Mouse (Mus musculus): Measurements from ENCODE around the gene Pde8a. TPM values are rescaled to one million over a fixed set of nuclear protein-coding genes. Genes with fewer than 3 reads are reported as not detected.

The Pde8a gene
- total and polyA plus RNA-seq, 2 experiments from 2014 or later: 1.8 to 2.1 TPM

- no peak overlapping the region for H3K27ac ChIP-seq
- H3K9ac ChIP-seq (replicated peaks; ENCODE audit: low read length): no peak overlapping the region
- no peaks in the 10 kb centered on the region for H3K36me3 ChIP-seq (ENCODE audit: insufficient read depth, low read length)
- no peaks in the 10 kb centered on the region for H3K9me3 ChIP-seq (ENCODE audit: low read length)
- H3K27me3 ChIP-seq (ENCODE audit: insufficient read depth, low read length): no peaks in the 10 kb centered on the region
- TF ChIP-seq CTCF (IDR thresholded peaks at IDR 0.05; ENCODE audit: low read depth): no peak
- no peaks in the 10 kb centered on the region for H3K4me1 ChIP-seq (ENCODE audit: insufficient read depth, low read length)
- WGBS: 82% methylated on average over 1 of the region's 1 CpGs
- no peak overlapping the region for H3K4me3 ChIP-seq (ENCODE audit: low read length)
- H3K4me2 ChIP-seq (ENCODE audit: low read depth, low read length): no peak overlapping the region
- DNase-seq (ENCODE audit: low spot score) (no peak), ATAC-seq (no peak)
Observed at GRCm38 (mm10) chr7:81356360-81356759, 143.0 kb downstream of the Pde8a start.

GRCm38 (mm10) chr7:81356975-81357374 lies 143.6 kb downstream of the Pde8a start:
- DNase-seq (ENCODE audit: low spot score) (no peak), ATAC-seq (no peak)
- Histone ChIP-seq H3K9ac (replicated peaks; ENCODE audit: low read length) (no peak overlapping the region), H3K4me3 (ENCODE audit: low read length) (no peak overlapping the region), H3K4me2 (ENCODE audit: low read depth, low read length) (no peak overlapping the region), H3K27ac (no peak overlapping the region), H3K36me3 (ENCODE audit: insufficient read depth, low read length) (no peaks in the 10 kb centered on the region), H3K9me3 (ENCODE audit: low read length) (no peaks in the 10 kb centered on the region), H3K4me1 (ENCODE audit: insufficient read depth, low read length) (no peaks in the 10 kb centered on the region), H3K27me3 (ENCODE audit: insufficient read depth, low read length) (no peaks in the 10 kb centered on the region)
- 90% methylated on average over 7 of the region's 7 CpGs for WGBS
- no peak for TF ChIP-seq CTCF (IDR thresholded peaks at IDR 0.05; ENCODE audit: low read depth)

- Histone ChIP-seq H3K4me3 (ENCODE audit: low read length) (no peak overlapping the region), H3K27me3 (ENCODE audit: insufficient read depth, low read length) (no peaks in the 10 kb centered on the region), H3K9ac (replicated peaks; ENCODE audit: low read length) (no peak overlapping the region), H3K27ac (no peak overlapping the region), H3K9me3 (ENCODE audit: low read length) (no peaks in the 10 kb centered on the region), H3K36me3 (ENCODE audit: insufficient read depth, low read length) (no peaks in the 10 kb centered on the region), H3K4me1 (ENCODE audit: insufficient read depth, low read length) (0 out of 2 replicates have a peak, but pooled peaks cover 4% of the 10 kb centered on the region), H3K4me2 (ENCODE audit: low read depth, low read length) (no peak overlapping the region)
- WGBS: 79% methylated on average over 3 of the region's 3 CpGs
- ATAC-seq (no peak), DNase-seq (ENCODE audit: low spot score) (no peak)
- no peak for TF ChIP-seq CTCF (IDR thresholded peaks at IDR 0.05; ENCODE audit: low read depth)
Observed at GRCm38 (mm10) chr7:81367946-81368345, 154.6 kb downstream of the Pde8a start.

- no peak for ATAC-seq
- TF ChIP-seq CTCF (IDR thresholded peaks at IDR 0.05; ENCODE audit: low read depth): no peak
- no peak for DNase-seq (ENCODE audit: low spot score)
- Histone ChIP-seq H3K27ac (no peak overlapping the region), H3K4me2 (ENCODE audit: low read depth, low read length) (no peak overlapping the region), H3K36me3 (ENCODE audit: insufficient read depth, low read length) (no peaks in the 10 kb centered on the region), H3K9ac (replicated peaks; ENCODE audit: low read length) (no peak overlapping the region), H3K27me3 (ENCODE audit: insufficient read depth, low read length) (no peaks in the 10 kb centered on the region), H3K4me1 (ENCODE audit: insufficient read depth, low read length) (0 out of 2 replicates have a peak, but pooled peaks cover 4% of the 10 kb centered on the region), H3K9me3 (ENCODE audit: low read length) (no peaks in the 10 kb centered on the region), H3K4me3 (ENCODE audit: low read length) (no peak overlapping the region)
- WGBS: 58% methylated on average over 3 of the region's 3 CpGs
Observed at GRCm38 (mm10) chr7:81369724-81370123, 156.3 kb downstream of the Pde8a start.

GRCm38 (mm10) chr7:81371811-81372210 lies 158.4 kb downstream of the Pde8a start:
- H3K4me2 ChIP-seq (ENCODE audit: low read depth, low read length): peak overlapping the region; percentile 62
- 18% methylated on average over 5 of the region's 5 CpGs for WGBS
- H3K9ac ChIP-seq (replicated peaks; ENCODE audit: low read length): peak overlapping the region; percentile 37
- H3K4me1 ChIP-seq (ENCODE audit: insufficient read depth, low read length): 0 out of 2 replicates have a peak, but pooled peaks cover 4% of the 10 kb centered on the region
- peak; percentile 58 for ATAC-seq
- no peak for DNase-seq (ENCODE audit: low spot score)
- no peaks in the 10 kb centered on the region for H3K36me3 ChIP-seq (ENCODE audit: insufficient read depth, low read length)
- H3K27ac ChIP-seq: peak overlapping the region; percentile 59; the same call in 1 of the 2 replicates
- peak overlapping the region; percentile 28 for H3K4me3 ChIP-seq (ENCODE audit: low read length)
- no peak for TF ChIP-seq CTCF (IDR thresholded peaks at IDR 0.05; ENCODE audit: low read depth)
- H3K27me3 ChIP-seq (ENCODE audit: insufficient read depth, low read length): no peaks in the 10 kb centered on the region
- H3K9me3 ChIP-seq (ENCODE audit: low read length): no peaks in the 10 kb centered on the region

- Histone ChIP-seq H3K4me3 (ENCODE audit: low read length) (peak overlapping the region; percentile 28), H3K27ac (peak overlapping the region; percentile 59; the same call in 1 of the 2 replicates), H3K4me2 (ENCODE audit: low read depth, low read length) (peak overlapping the region; percentile 62), H3K4me1 (ENCODE audit: insufficient read depth, low read length) (0 out of 2 replicates have a peak, but pooled peaks cover 4% of the 10 kb centered on the region), H3K9ac (replicated peaks; ENCODE audit: low read length) (peak overlapping the region; percentile 37), H3K27me3 (ENCODE audit: insufficient read depth, low read length) (no peaks in the 10 kb centered on the region), H3K9me3 (ENCODE audit: low read length) (no peaks in the 10 kb centered on the region), H3K36me3 (ENCODE audit: insufficient read depth, low read length) (no peaks in the 10 kb centered on the region)
- peak; percentile 84 for DNase-seq (ENCODE audit: low spot score)
- no peak for TF ChIP-seq CTCF (IDR thresholded peaks at IDR 0.05; ENCODE audit: low read depth)
- WGBS: 4% methylated on average over 13 of the region's 13 CpGs
- ATAC-seq: peak; percentile 97
Observed at GRCm38 (mm10) chr7:81372337-81372920, 159.0 kb downstream of the Pde8a start.

- H3K9ac ChIP-seq (replicated peaks; ENCODE audit: low read length): no peak overlapping the region
- ATAC-seq: no peak
- H3K27ac ChIP-seq: no peak overlapping the region
- no peak for DNase-seq (ENCODE audit: low spot score)
- no peaks in the 10 kb centered on the region for H3K4me1 ChIP-seq (ENCODE audit: insufficient read depth, low read length)
- no peak overlapping the region for H3K4me2 ChIP-seq (ENCODE audit: low read depth, low read length)
- no peaks in the 10 kb centered on the region for H3K27me3 ChIP-seq (ENCODE audit: insufficient read depth, low read length)
- H3K4me3 ChIP-seq (ENCODE audit: low read length): no peak overlapping the region
- no peak for TF ChIP-seq CTCF (IDR thresholded peaks at IDR 0.05; ENCODE audit: low read depth)
- H3K36me3 ChIP-seq (ENCODE audit: insufficient read depth, low read length): no peaks in the 10 kb centered on the region
- no peaks in the 10 kb centered on the region for H3K9me3 ChIP-seq (ENCODE audit: low read length)
- 66% methylated on average over 1 of the region's 1 CpGs for whole genome bisulfite sequencing
Observed at GRCm38 (mm10) chr7:81379363-81379762, 166.0 kb downstream of the Pde8a start.

Other genes starting within 250 kb of the Pde8a start
- 30.9 and 47.4 TPM in 2 replicates for gene Zfp592, start 219.9 kb upstream of the Pde8a start, total RNA-seq (2014; rRNA removed)
- gene Zfp592, start 219.9 kb upstream of the Pde8a start, polyA plus RNA-seq (2015; fragmentation: Nextera tagmentation; extraction: Ambion mirVana): 4.3 TPM in 2 replicates
- gene Alpk3, start 156.0 kb upstream of the Pde8a start, total RNA-seq (2014; rRNA removed): 0.04 and 0.16 TPM in 2 replicates
- gene Alpk3, start 156.0 kb upstream of the Pde8a start, polyA plus RNA-seq (2015; fragmentation: Nextera tagmentation; extraction: Ambion mirVana): 0.13 and 0.16 TPM in 2 replicates
- gene Slc28a1, start 98.8 kb upstream of the Pde8a start, total RNA-seq (2014; rRNA removed): 0.29 and 0.47 TPM in 2 replicates
- gene Slc28a1, start 98.8 kb upstream of the Pde8a start, polyA plus RNA-seq (2015; fragmentation: Nextera tagmentation; extraction: Ambion mirVana): 0.08 and 0.10 TPM in 2 replicates
- 433 and 475 TPM in 2 replicates for gene Rps17, start 131.7 kb downstream of the Pde8a start, total RNA-seq (2014; rRNA removed)
- gene Rps17, start 131.7 kb downstream of the Pde8a start, polyA plus RNA-seq (2015; fragmentation: Nextera tagmentation; extraction: Ambion mirVana): 759 and 765 TPM in 2 replicates
- gene Cpeb1, start 241.9 kb downstream of the Pde8a start, total RNA-seq (2014; rRNA removed): 8.7 and 16.3 TPM in 2 replicates
- gene Cpeb1, start 241.9 kb downstream of the Pde8a start, polyA plus RNA-seq (2015; fragmentation: Nextera tagmentation; extraction: Ambion mirVana): 7.7 and 10.3 TPM in 2 replicates

Data from hindbrain, postnatal 0 days (tissue).